Mouse (Mus musculus) adrenal gland, postnatal 10 days (tissue): ENCODE results near the gene Mapk8ip1. TPM values are rescaled to one million over a fixed set of nuclear protein-coding genes. Genes with fewer than 3 reads are reported as not detected.

ENCODE experiments used
- microRNA-seq: library from miRNA; unstranded; fragments of <30 nt; microRNA quantifications from one replicate; pipeline ENCODE4 v1.2.0, GENCODE M21; 2021
- total RNA-seq, 2 experiments: library from RNA; stranded (reverse); gene quantifications; 2 replicates each; pipeline ENCODE4 v1.2.3; 2021

Mapk8ip1 gene
- total RNA-seq, 2 experiments from 2014 or later, result 22.5 to 28.1 TPM

Small RNA genes lying within 50 kb of the gene (microRNA-seq; reads per million reads assigned to microRNA genes)
- not detected for gene Mir7000

Other genes starting within 250 kb of the Mapk8ip1 start
- 100 to 1,000 TPM; 115 to 130 TPM for gene Pex16, start 26.6 kb downstream of the Mapk8ip1 start, total RNA-seq
- 1 to 10 TPM; 1.7 to 2.2 TPM for gene Large2, start 26.4 kb downstream of the Mapk8ip1 start, total RNA-seq
- 1 to 10 TPM; 7.6 to 9.4 TPM for gene 1700029I15Rik, start 18.7 kb downstream of the Mapk8ip1 start, total RNA-seq
- 10 to 100 TPM; 39.3 to 41.9 TPM for gene Cry2, start 32.8 kb upstream of the Mapk8ip1 start, total RNA-seq
- 10 to 100 TPM; 14.7 to 17.6 TPM for gene Slc35c1, start 59.3 kb upstream of the Mapk8ip1 start, total RNA-seq
- 10 to 100 TPM in 1 of 2 experiments, 1 to 10 TPM in 1; 9.6 to 13.0 TPM for gene Chst1, start 198.4 kb upstream of the Mapk8ip1 start, total RNA-seq